Mouse (Mus musculus): ENCODE measurements at regions not wholly inside any gene's neighbourhood (a gene's known extent, or its start where the extent isn't known, plus 50 kb on each side); places are given as distances from the start of the nearest gene placed in this dataset.
"Not testable (repeated sequence)": the region's sequence is repeated elsewhere in the genome, so short reads cannot be mapped to it uniquely, and the experiment has no call there.

DNA sequence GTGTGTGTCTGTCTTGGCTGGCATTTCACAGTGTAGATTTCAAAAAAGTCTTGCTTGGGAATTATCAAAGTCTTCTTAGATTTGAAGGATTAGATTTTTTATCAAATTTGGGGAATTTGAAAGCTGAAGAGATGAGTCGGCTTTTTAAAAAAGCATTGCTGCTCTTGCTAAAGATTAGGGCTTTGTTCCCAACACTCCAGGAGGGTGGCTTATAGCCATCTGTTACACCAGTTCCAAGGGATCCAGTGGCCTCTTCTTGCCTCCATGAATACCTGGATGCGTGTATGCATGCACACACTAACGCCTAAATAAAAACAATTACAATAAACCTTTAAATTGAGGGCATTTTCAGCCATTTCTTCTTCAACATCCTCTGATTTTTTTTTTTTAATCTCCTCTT is 144.5 kb upstream of the Mon1b start:
- no peaks in the 10 kb centered on the region for H3K4me1 ChIP-seq
- no peak overlapping the region for H3K4me2 ChIP-seq (replicated peaks)
- H3K4me3 ChIP-seq = no peak overlapping the region
- H3K9ac ChIP-seq (replicated peaks) = no peak overlapping the region
- H3K36me3 ChIP-seq = no peaks in the 10 kb centered on the region
- H3K27ac ChIP-seq (replicated peaks) = no peak overlapping the region
- 59% methylated on average over 3 of the region's 3 CpGs for WGBS
- ATAC-seq (ENCODE audit: low FRiP score, low read depth) = no peak
- H3K27me3 ChIP-seq = no peaks in the 10 kb centered on the region
- no peaks in the 10 kb centered on the region for H3K9me3 ChIP-seq

DNA sequence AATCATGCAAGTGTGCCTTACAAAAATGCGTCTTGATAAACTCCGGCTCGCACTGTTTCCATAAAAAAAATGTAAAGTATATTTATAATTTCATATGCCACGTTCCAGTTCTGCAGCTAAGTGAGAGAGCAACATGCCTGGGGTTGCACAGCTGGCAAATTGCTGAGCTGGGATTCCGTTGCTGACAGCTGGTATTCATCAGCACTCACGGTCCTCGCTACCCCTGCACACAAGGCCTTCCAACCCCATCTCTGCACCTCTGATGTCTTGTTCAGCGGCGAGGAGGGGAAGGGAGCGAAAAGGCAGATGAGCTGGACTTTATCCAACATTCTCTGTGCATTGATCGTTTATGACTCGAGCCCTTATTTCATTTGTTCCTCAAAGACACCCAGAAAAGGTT is 138.5 kb upstream of the Mon1b start:
- no peak for ATAC-seq (ENCODE audit: low FRiP score, low read depth)
- Histone ChIP-seq H3K36me3 (no peaks in the 10 kb centered on the region), H3K4me3 (no peak overlapping the region), H3K4me2 (replicated peaks) (no peak overlapping the region), H3K27me3 (no peaks in the 10 kb centered on the region), H3K4me1 (no peaks in the 10 kb centered on the region), H3K9ac (replicated peaks) (no peak overlapping the region), H3K27ac (replicated peaks) (no peak overlapping the region), H3K9me3 (no peaks in the 10 kb centered on the region)
- WGBS = 82% methylated on average over 12 of the region's 12 CpGs

DNA sequence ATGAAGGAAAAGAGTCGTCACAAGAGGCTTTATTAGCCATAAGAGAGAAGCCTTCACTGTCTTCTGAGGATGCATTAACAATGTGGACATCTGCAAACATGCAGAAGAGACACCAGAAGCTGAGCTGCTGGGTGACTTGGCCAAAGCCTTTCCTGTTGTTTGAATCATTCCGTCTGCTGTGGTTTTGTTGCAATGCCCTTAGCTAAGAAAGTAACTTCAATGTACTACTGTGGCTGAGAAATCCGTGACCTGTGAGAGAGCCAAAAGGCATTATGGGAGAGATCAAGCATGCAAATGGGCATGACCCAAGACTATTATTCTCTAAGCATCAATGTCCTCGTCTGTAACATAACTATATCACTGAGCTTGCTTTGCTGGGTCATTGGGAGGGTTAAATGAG is 132.7 kb upstream of the Mon1b start:
- no peak overlapping the region for H3K27ac ChIP-seq (replicated peaks)
- 70% methylated on average over 4 of the region's 4 CpGs for WGBS
- no peak overlapping the region for H3K4me2 ChIP-seq (replicated peaks)
- ATAC-seq (ENCODE audit: low FRiP score, low read depth) = no peak
- H3K36me3 ChIP-seq = no peaks in the 10 kb centered on the region
- H3K27me3 ChIP-seq = no peaks in the 10 kb centered on the region
- H3K4me1 ChIP-seq = no peaks in the 10 kb centered on the region
- H3K4me3 ChIP-seq = no peak overlapping the region
- no peak overlapping the region for H3K9ac ChIP-seq (replicated peaks)
- H3K9me3 ChIP-seq = no peaks in the 10 kb centered on the region

DNA sequence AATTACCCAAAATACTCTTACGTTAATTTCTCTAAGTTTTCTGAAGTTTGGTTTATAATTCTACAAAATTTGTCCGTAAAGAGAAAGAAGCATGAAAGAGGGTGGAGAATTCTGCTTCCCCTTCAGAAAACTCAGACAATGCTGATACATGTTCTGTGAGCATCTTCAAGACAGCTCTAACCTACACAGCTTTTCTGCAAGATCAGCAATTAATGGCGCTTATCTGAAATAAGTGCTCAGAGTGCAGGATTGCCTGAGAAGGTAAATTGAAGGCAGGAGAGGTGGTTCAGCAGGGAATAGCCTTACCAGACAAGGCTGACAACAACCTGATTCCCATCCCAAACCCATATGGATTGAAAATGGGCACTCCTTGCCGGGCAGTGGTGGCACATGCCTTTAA is 122.5 kb upstream of the Mon1b start:
- Histone ChIP-seq H3K36me3 (no peaks in the 10 kb centered on the region), H3K9ac (replicated peaks) (no peak overlapping the region), H3K4me2 (replicated peaks) (no peak overlapping the region), H3K4me1 (no peaks in the 10 kb centered on the region; the same call in 1 of the 2 replicates), H3K9me3 (no peaks in the 10 kb centered on the region), H3K4me3 (no peak overlapping the region), H3K27me3 (no peaks in the 10 kb centered on the region), H3K27ac (replicated peaks) (no peak overlapping the region)
- WGBS = 95% methylated on average over 4 of the region's 4 CpGs
- ATAC-seq (ENCODE audit: low FRiP score, low read depth) = no peak

DNA sequence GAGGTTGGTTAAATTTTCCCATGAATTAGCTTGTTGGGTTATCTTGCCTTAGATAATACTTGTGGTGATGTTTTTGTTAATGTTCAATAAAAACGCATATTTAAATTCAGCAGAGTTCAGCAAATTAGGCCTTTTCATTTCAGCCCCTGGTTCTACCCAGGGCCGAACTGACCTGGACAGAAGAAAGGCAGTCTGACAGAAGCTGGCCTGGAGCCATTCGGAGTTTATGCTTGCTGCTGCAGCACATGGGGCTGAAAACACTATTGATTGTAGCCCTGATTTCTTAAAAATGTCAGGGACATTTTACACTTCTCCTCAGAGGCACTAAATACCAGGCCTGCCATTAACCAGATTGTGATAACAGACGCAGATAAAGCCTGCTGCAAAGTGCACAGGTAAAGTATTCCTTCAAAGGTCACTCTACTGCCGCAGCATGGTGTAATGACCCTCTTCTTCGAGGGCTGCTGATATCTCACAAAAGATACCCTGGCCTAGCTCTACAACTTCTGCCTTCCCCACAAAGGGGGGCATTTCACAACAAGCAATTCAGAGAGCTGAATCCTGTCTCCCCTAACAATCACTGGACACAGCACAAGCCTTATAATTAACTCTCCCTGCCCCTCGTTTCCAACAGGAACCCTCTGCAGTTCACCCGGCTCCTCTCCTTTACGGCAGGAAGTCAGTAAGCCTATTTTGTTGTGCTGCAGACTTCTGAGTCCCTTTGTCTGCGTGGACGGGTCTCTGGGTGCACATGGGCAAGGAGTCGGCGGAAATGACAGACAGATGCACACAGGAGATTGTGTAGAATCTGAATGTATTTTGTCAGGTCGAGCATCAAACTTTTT is 121.3 kb upstream of the Mon1b start:
- Histone ChIP-seq H3K9ac (replicated peaks) (no peak overlapping the region), H3K4me2 (replicated peaks) (no peak overlapping the region), H3K4me1 (no peaks in the 10 kb centered on the region; the same call in 1 of the 2 replicates), H3K27me3 (no peaks in the 10 kb centered on the region), H3K36me3 (no peaks in the 10 kb centered on the region), H3K9me3 (no peaks in the 10 kb centered on the region), H3K4me3 (no peak overlapping the region), H3K27ac (replicated peaks) (no peak overlapping the region)
- 65% methylated on average over 14 of the region's 14 CpGs for WGBS
- ATAC-seq (ENCODE audit: low FRiP score, low read depth) = no peak

DNA sequence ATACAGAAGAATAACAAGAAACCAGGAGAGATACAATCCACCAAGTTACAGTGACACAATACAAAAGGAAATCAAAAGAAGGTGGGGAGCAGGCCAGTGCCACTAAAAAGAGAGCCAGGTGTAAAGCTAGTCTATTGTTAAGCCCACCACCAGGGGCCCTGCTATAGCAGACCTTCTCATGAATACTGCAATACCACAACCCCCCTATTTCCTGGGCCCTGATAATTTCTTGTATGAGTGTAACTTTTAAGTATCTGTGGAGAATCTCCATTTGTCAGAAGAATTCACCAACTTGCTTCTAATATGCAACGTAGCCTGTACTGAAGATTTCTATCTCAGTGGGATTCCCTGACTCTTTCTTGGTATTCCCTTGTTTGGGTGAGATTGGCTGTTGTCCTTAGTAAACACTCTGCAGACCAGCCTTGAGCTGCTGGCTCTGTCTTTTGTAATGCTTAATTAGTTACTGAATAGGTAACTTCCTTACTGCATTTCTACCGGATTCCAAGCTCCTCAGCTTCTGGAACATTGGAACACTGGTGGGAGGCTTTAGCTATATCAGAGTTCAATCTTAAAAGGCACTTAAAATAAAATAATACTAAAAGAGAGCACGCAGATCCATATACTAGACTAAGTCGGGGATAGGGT is 120.5 kb upstream of the Mon1b start:
- not testable (repeated sequence) for H3K4me3 ChIP-seq; H3K9ac ChIP-seq (replicated peaks); H3K4me2 ChIP-seq (replicated peaks); H3K4me1 ChIP-seq; H3K27ac ChIP-seq (replicated peaks); H3K9me3 ChIP-seq; H3K36me3 ChIP-seq; H3K27me3 ChIP-seq; ATAC-seq (ENCODE audit: low FRiP score, low read depth)
- WGBS = 59% methylated on average over 4 of the region's 4 CpGs

DNA sequence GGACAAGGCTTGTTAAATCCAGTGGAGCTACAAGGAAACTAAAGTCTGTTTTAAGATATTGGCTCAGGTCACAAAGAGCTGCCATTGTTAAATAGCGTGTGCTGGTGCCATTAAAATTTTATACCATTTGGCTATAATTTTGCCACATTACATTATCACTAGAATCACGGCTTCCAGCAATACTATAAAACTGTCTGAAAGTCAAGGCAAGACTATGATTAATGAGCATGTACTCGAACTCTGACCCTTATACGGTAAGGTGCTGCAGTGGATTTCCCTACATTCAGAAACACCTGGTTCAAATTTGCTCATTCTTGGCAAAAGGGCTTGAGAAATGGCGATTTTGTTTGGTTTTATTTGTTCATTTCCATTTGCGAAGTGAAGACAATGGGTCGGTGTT is 119.2 kb upstream of the Mon1b start:
- Histone ChIP-seq H3K9me3 (no peaks in the 10 kb centered on the region), H3K27me3 (no peaks in the 10 kb centered on the region), H3K4me3 (no peak overlapping the region), H3K9ac (replicated peaks) (no peak overlapping the region), H3K4me2 (replicated peaks) (no peak overlapping the region), H3K36me3 (no peaks in the 10 kb centered on the region), H3K27ac (replicated peaks) (no peak overlapping the region), H3K4me1 (no peaks in the 10 kb centered on the region; the same call in 1 of the 2 replicates)
- no peak for ATAC-seq (ENCODE audit: low FRiP score, low read depth)
- 89% methylated on average over 7 of the region's 7 CpGs for WGBS

DNA sequence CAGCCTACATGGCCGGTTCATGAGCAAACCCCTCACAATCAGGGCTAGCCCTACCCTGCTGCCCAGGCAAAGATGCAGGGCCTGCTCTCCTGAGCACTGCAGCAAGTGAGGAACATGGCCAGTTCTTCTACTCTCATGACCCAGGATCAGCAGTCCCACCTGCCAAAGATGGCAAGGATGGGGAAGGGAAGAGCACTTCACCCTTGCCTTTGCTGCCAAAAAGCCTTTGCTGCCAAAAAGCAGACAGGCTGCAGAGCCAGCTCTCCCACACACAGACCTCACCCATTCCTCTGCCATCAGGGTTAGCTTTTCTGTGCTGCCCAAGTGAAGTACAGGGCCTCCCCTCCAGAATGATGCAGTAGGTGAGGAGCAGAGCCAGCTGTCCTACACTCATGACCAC is 117.5 kb upstream of the Mon1b start:
- Histone ChIP-seq H3K4me1 (no peaks in the 10 kb centered on the region; the same call in 1 of the 2 replicates), H3K27me3 (no peaks in the 10 kb centered on the region), H3K9me3 (no peaks in the 10 kb centered on the region), H3K36me3 (no peaks in the 10 kb centered on the region), H3K4me3 (no peak overlapping the region), H3K4me2 (replicated peaks) (no peak overlapping the region), H3K27ac (replicated peaks) (no peak overlapping the region), H3K9ac (replicated peaks) (no peak overlapping the region)
- WGBS = 88% methylated on average over 1 of the region's 1 CpGs
- no peak for ATAC-seq (ENCODE audit: low FRiP score, low read depth)

DNA sequence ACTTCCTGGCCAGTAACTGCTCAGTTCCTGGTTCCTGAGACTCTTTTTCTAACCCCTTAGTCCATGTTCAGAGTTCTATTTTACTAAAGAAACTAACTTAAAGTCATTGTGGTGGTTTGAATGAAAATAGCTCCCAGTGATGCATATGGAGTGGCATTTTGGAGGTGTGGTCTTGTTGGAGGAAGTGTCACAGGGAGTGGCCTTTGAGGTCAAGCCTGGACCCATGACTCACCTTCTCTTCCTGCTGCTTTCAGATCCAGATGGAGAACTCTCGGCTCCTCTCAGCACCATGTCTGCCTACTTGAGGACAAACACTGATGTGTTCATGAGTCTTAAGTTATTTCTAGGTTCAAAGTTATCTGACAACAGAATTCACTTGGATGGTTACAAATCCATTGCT is 111.8 kb upstream of the Mon1b start:
- no peak overlapping the region for H3K4me2 ChIP-seq (replicated peaks)
- no peak overlapping the region for H3K9ac ChIP-seq (replicated peaks)
- no peaks in the 10 kb centered on the region for H3K9me3 ChIP-seq
- H3K36me3 ChIP-seq = no peaks in the 10 kb centered on the region
- H3K27ac ChIP-seq (replicated peaks) = no peak overlapping the region
- H3K27me3 ChIP-seq = no peaks in the 10 kb centered on the region
- no peak for ATAC-seq (ENCODE audit: low FRiP score, low read depth)
- 50% methylated on average over 1 of the region's 1 CpGs for WGBS
- no peaks in the 10 kb centered on the region for H3K4me1 ChIP-seq
- no peak overlapping the region for H3K4me3 ChIP-seq

DNA sequence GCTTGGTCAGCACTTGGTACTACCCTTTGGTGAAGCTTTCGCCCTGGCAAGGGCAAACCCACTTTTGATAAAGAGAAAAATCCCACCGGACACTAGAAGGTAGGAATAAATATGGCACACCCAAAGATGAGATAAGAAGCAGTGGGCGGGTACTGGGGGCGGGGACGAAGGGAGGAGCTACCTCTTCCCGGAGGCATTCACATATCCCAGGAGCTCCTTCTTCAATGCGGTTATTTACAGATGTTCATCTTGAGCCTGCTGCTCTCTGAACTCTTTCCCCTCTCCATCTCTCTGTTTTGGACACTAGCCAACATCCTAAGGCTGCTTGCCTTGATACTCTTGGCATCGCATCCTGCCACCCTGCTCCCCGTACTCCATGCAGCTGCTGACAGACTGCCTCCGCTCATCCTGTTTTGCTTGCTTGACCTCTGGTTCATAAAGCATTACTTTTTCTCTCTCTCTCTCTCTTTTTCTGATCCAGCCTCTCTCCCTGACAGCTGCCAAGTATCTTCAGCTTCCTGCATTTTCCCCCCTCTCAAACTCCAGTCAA is 104.2 kb upstream of the Mon1b start:
- WGBS = 80% methylated on average over 10 of the region's 10 CpGs
- Histone ChIP-seq H3K36me3 (no peaks in the 10 kb centered on the region), H3K4me2 (replicated peaks) (no peak overlapping the region), H3K27ac (replicated peaks) (no peak overlapping the region), H3K9ac (replicated peaks) (no peak overlapping the region), H3K4me1 (no peaks in the 10 kb centered on the region), H3K27me3 (no peaks in the 10 kb centered on the region), H3K9me3 (no peaks in the 10 kb centered on the region), H3K4me3 (no peak overlapping the region)
- no peak for ATAC-seq (ENCODE audit: low FRiP score, low read depth)

DNA sequence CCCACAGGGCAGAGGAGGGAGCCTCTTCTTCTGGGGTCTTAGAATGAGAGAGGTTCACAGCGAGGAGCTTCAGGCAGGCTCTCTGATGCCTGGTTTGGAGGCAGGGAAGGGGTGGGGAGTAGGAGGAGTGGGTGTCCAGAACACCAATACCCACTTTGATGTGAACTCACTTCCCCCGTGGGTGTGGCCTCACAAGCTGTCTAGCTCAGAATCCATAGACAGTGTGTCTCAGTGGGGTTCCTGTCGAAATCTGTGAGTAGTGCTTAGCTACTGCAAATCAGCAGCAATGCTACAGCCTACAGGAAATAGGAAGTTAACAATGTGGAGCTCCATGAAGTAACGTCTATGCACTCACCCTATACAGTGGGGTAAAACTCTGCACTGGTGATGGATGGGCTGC is 102.5 kb upstream of the Mon1b start:
- Histone ChIP-seq H3K9me3 (no peaks in the 10 kb centered on the region), H3K27me3 (no peaks in the 10 kb centered on the region), H3K4me2 (replicated peaks) (no peak overlapping the region), H3K9ac (replicated peaks) (no peak overlapping the region), H3K4me1 (no peaks in the 10 kb centered on the region), H3K36me3 (no peaks in the 10 kb centered on the region), H3K4me3 (no peak overlapping the region), H3K27ac (replicated peaks) (no peak overlapping the region)
- WGBS = 67% methylated on average over 4 of the region's 4 CpGs
- ATAC-seq (ENCODE audit: low FRiP score, low read depth) = no peak

DNA sequence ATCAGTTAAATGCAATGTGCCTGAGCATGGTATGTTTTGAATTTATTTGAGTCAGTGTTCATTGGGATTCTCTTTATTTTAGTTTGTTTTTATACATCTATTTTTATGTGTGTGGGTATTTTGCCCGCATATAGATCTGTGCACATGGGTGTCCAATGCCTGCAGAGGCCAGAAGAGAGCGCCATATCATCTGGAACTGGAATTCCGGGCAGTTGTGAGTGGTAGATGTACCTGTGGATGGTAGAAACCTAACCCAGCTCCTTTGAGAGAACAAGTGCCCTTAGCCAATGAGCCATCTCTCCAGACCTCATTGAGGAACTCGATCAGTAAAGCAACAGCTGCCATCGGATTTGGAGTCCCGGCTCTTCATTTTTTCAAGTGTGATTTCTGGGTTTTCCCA is 94.0 kb upstream of the Mon1b start:
- no peak for ATAC-seq (ENCODE audit: low FRiP score, low read depth)
- H3K9me3 ChIP-seq = no peaks in the 10 kb centered on the region
- WGBS = 89% methylated on average over 6 of the region's 6 CpGs

More for the DNA sequence above, 94.0 kb upstream of the Mon1b start:
- H3K4me1 ChIP-seq = no peaks in the 10 kb centered on the region
- H3K4me2 ChIP-seq (replicated peaks) = no peak overlapping the region
- no peak overlapping the region for H3K4me3 ChIP-seq
- H3K27ac ChIP-seq (replicated peaks) = no peak overlapping the region
- H3K27me3 ChIP-seq = no peaks in the 10 kb centered on the region
- no peaks in the 10 kb centered on the region for H3K36me3 ChIP-seq
- H3K9ac ChIP-seq (replicated peaks) = no peak overlapping the region
